Mouse (Mus musculus): ENCODE results near the gene Trmt1l. TPM values are rescaled to one million over a fixed set of nuclear protein-coding genes. Genes with fewer than 3 reads are reported as not detected.
A peak's percentile ranks its signal among the peaks of the same experiment; 100 is the strongest.

Trmt1l gene
- total and polyA plus RNA-seq, 3 experiments: 20.9 to 23.7 (median 21.8) TPM

GRCm38 (mm10) chr1:151492419-151492818, 64.1 kb downstream of the Trmt1l start:
- Histone ChIP-seq H3K4me1 (ENCODE audit: control insufficient read depth in 1 of 2, insufficient read depth in 2 of 2) (peaks cover 0 to 33% of the 10 kb centered on the region in 2 experiments; a peak in 2 of 4 replicates), H3K9me3 (replicated peaks; ENCODE audit: low read length) (no peaks in the 10 kb centered on the region), H3K27ac (ENCODE audit: insufficient read depth, low read depth) (no peak overlapping the region), H3K27me3 (replicated peaks) (no peaks in the 10 kb centered on the region), H3K79me2 (replicated peaks; ENCODE audit: control insufficient read depth, extremely low read depth, insufficient read depth, poor library complexity, severe bottlenecking) (peaks cover 76% of the 10 kb centered on the region), H3K9ac (ENCODE audit: insufficient read depth, low read depth) (no peak overlapping the region), H3K36me3 (replicated peaks in 1 of 2; ENCODE audit: control insufficient read depth in 1 of 2, insufficient read depth in 1 of 2, low read length in 1 of 2) (peaks cover 0 to 27% of the 10 kb centered on the region in 2 experiments), H3K4me3 (replicated peaks in 1 of 3; ENCODE audit: low read depth in 2 of 3, low read length in 2 of 3, poor library complexity in 1 of 3) (no peak overlapping the region), H3K4me2 (ENCODE audit: insufficient read depth, low read depth, poor library complexity, severe bottlenecking) (no peak overlapping the region)
- no peak for DNase-seq (ENCODE audit: extremely low read depth)
- in situ Hi-C loops (cut with MboI; ENCODE audit: low pct_ligation_motif_present, low pct_unique_long_range_greater_than_20kb, low sequenced_read_pairs): no loop called here
- dilution Hi-C loops (cut with MboI; ENCODE audit: extremely low pct_ligation_motif_present, extremely low pct_unique_long_range_greater_than_20kb, low sequenced_read_pairs): no loop called here
- TF ChIP-seq UBTF (IDR thresholded peaks at IDR 0.05; ENCODE audit: low read depth, low read length) (no peak), SMC3 (IDR thresholded peaks at IDR 0.05; ENCODE audit: low read depth, low read length) (peak; percentile 29; the same call in 1 of the 2 replicates), MYC (IDR thresholded peaks at IDR 0.05; ENCODE audit: low read depth, low read length) (no peak), NRF1 (IDR thresholded peaks at IDR 0.05; ENCODE audit: low read depth, low read length) (no peak), MAZ (IDR thresholded peaks at IDR 0.05; ENCODE audit: low read depth, low read length) (no peak), CTCF (conservative IDR thresholded peaks at IDR 0.05 in 1 of 2, IDR thresholded peaks at IDR 0.05 in 1 of 2; ENCODE audit: low read depth in 2 of 2, low read length in 2 of 2) (peak in 1 of 2 experiments; percentile 49; a peak in 2 of 4 replicates), MEF2A (IDR thresholded peaks at IDR 0.05; ENCODE audit: borderline replicate concordance, low read depth, low read length) (no peak), ZKSCAN1 (IDR thresholded peaks at IDR 0.05; ENCODE audit: borderline replicate concordance, low read depth, low read length) (no peak), E2F4 (IDR thresholded peaks at IDR 0.05; ENCODE audit: insufficient replicate concordance, low read depth, low read length) (no peak), PAX5 (IDR thresholded peaks at IDR 0.05; ENCODE audit: low read length) (no peak), JUND (conservative IDR thresholded peaks at IDR 0.05; ENCODE audit: low read depth, low read length) (no peak)

DNA sequence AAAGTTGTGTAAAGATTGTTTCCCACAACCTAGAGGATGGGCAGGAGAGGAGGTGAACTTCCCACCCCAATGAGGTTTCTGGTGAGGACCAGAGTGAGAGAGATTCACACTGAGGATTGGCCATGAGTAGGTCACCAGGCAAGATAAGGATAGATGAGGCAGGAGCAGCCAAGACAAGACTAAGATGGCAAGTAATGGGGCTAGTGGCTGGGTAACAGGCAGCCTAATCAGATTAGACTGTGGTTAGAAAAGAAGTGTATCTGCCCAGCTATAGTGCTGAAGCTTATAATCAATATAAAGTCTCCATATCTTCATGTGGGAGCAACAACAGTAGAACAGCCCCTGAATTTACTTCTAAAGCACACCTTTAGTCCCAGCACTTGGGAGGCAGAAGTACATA, 65.5 kb downstream of the Trmt1l start:
- Histone ChIP-seq H3K79me2 (replicated peaks; ENCODE audit: control insufficient read depth, extremely low read depth, insufficient read depth, poor library complexity, severe bottlenecking) (peaks cover 79% of the 10 kb centered on the region), H3K4me3 (replicated peaks in 1 of 3; ENCODE audit: low read depth in 2 of 3, low read length in 2 of 3, poor library complexity in 1 of 3) (no peak overlapping the region), H3K9ac (ENCODE audit: insufficient read depth, low read depth) (no peak overlapping the region), H3K9me3 (replicated peaks; ENCODE audit: low read length) (no peaks in the 10 kb centered on the region), H3K4me2 (ENCODE audit: insufficient read depth, low read depth, poor library complexity, severe bottlenecking) (no peak overlapping the region), H3K27me3 (replicated peaks) (no peaks in the 10 kb centered on the region), H3K36me3 (replicated peaks in 1 of 2; ENCODE audit: control insufficient read depth in 1 of 2, insufficient read depth in 1 of 2, low read length in 1 of 2) (peaks cover 0 to 24% of the 10 kb centered on the region in 2 experiments), H3K4me1 (ENCODE audit: control insufficient read depth in 1 of 2, insufficient read depth in 2 of 2) (peaks cover 3 to 43% of the 10 kb centered on the region in 2 experiments; a peak in 2 of 4 replicates), H3K27ac (ENCODE audit: insufficient read depth, low read depth) (no peak overlapping the region)
- dilution Hi-C loops (cut with MboI; ENCODE audit: extremely low pct_ligation_motif_present, extremely low pct_unique_long_range_greater_than_20kb, low sequenced_read_pairs) (no loop called here), in situ Hi-C loops (cut with MboI; ENCODE audit: low pct_ligation_motif_present, low pct_unique_long_range_greater_than_20kb, low sequenced_read_pairs) (no loop called here)
- DNase-seq (ENCODE audit: extremely low read depth): no peak
- TF ChIP-seq USF1 (IDR thresholded peaks at IDR 0.05; ENCODE audit: low read depth, low read length): no peak
- TF ChIP-seq CHD2 (IDR thresholded peaks at IDR 0.05; ENCODE audit: low read length): no peak
- TF ChIP-seq EP300 (IDR thresholded peaks at IDR 0.05; ENCODE audit: low read length): no peak
- no peak for TF ChIP-seq GABPA (IDR thresholded peaks at IDR 0.05; ENCODE audit: insufficient replicate concordance, low read depth, low read length)
- no peak for TF ChIP-seq RAD21 (IDR thresholded peaks at IDR 0.05; ENCODE audit: low read depth, low read length)
- TF ChIP-seq CHD1 (IDR thresholded peaks at IDR 0.05; ENCODE audit: low read depth, low read length): no peak
- TF ChIP-seq NRF1 (IDR thresholded peaks at IDR 0.05; ENCODE audit: low read depth, low read length): no peak
- no peak for TF ChIP-seq MEF2A (IDR thresholded peaks at IDR 0.05; ENCODE audit: borderline replicate concordance, low read depth, low read length)
- TF ChIP-seq TCF12 (IDR thresholded peaks at IDR 0.05; ENCODE audit: low read depth, low read length): no peak
- no peak for TF ChIP-seq POLR2AphosphoS2 (IDR thresholded peaks at IDR 0.05; ENCODE audit: low read depth, low read length)
- TF ChIP-seq ZNF384 (IDR thresholded peaks at IDR 0.05; ENCODE audit: low read depth, low read length): no peak
- TF ChIP-seq JUND (conservative IDR thresholded peaks at IDR 0.05; ENCODE audit: low read depth, low read length): no peak
- TF ChIP-seq ZKSCAN1 (IDR thresholded peaks at IDR 0.05; ENCODE audit: borderline replicate concordance, low read depth, low read length): no peak
- TF ChIP-seq SIN3A (IDR thresholded peaks at IDR 0.05; ENCODE audit: low read length): no peak
